Mouse (Mus musculus) hindbrain, embryonic 12.5 days (tissue): Measurements from ENCODE around the gene Elmo2. TPM values are rescaled to one million over a fixed set of nuclear protein-coding genes. Genes with fewer than 3 reads are reported as not detected.

Experiments
- ATAC-seq: fragments of 200-750 bp; cut with Nextera tagmentation; 2 replicates; pipeline ENCODE4 v1.8.0; 2017; ENCODE audit warnings: moderate TSS enrichment; ENCODE audit not compliant: low FRiP score
- H3K27ac ChIP-seq: fragments of 300-500 bp; sonication (generic); 2 replicates; pipeline ENCODE4 v1.5.1; 2016; ENCODE audit warnings: mild to moderate bottlenecking
- H3K27me3 ChIP-seq: fragments of 300-500 bp; sonication (generic); 2 replicates; pipeline ENCODE4 v1.6.1; 2016; ENCODE audit warnings: mild to moderate bottlenecking
- H3K36me3 ChIP-seq: fragments of 300-500 bp; sonication (generic); 2 replicates; pipeline ENCODE4 v1.6.1; 2016; ENCODE audit warnings: mild to moderate bottlenecking
- H3K4me1 ChIP-seq: fragments of 300-500 bp; sonication (generic); 2 replicates; pipeline ENCODE4 v1.6.1; 2016
- H3K4me2 ChIP-seq: fragments of 300-500 bp; sonication (generic); replicated peaks from 2 replicates; pipeline ENCODE4 v1.6.1; 2016; ENCODE audit warnings: mild to moderate bottlenecking
- H3K4me3 ChIP-seq: fragments of 300-500 bp; sonication (generic); 2 replicates; pipeline ENCODE4 v1.5.1; 2016; ENCODE audit warnings: mild to moderate bottlenecking
- H3K9ac ChIP-seq: fragments of 300-500 bp; sonication (generic); 2 replicates; pipeline ENCODE4 v1.6.1; 2016; ENCODE audit warnings: mild to moderate bottlenecking, moderate library complexity
- H3K9me3 ChIP-seq: fragments of 300-500 bp; sonication (generic); replicated peaks from 2 replicates; pipeline ENCODE4 v1.6.1; 2016; ENCODE audit warnings: mild to moderate bottlenecking
- WGBS: fragments of 180-500 bp; shearing (Covaris S2); methylation state at CpG from one replicate; pipeline ENCODE4 v1.1.7; 2016; 5-methylcytosine and 5-hydroxymethylcytosine counted together
- polyA plus RNA-seq: library from polyadenylated mRNA; unstranded; fragments of >200 nt; fragmentation: Nextera tagmentation; extraction: Ambion mirVana; gene quantifications from 2 replicates; pipeline ENCODE4 v1.2.1, GENCODE M21; 2016

Gene Elmo2
- polyA plus RNA-seq, 1 experiment from 2014 or later: 88.8 TPM

- no peaks in the 10 kb centered on the region for H3K4me1 ChIP-seq
- no peak for ATAC-seq
- no peak overlapping the region for H3K27ac ChIP-seq
- no peak overlapping the region for H3K4me2 ChIP-seq
- peaks cover 30% of the 10 kb centered on the region for H3K9me3 ChIP-seq
- no peak overlapping the region for H3K4me3 ChIP-seq
- 91% methylated on average over 20 of the region's 20 CpGs for WGBS
- no peak overlapping the region for H3K9ac ChIP-seq
- H3K27me3 ChIP-seq: no peaks in the 10 kb centered on the region
- peaks cover 35% of the 10 kb centered on the region for H3K36me3 ChIP-seq
Observed at GRCm38 (mm10) chr2:165351828-165352513, 25.7 kb upstream of the Elmo2 start.

GRCm38 (mm10) chr2:165349466-165349865, 23.2 kb upstream of the Elmo2 start:
- Histone ChIP-seq H3K36me3 (peaks cover 31% of the 10 kb centered on the region), H3K9me3 (peaks cover 29% of the 10 kb centered on the region), H3K27me3 (no peaks in the 10 kb centered on the region), H3K4me1 (no peaks in the 10 kb centered on the region), H3K4me3 (no peak overlapping the region), H3K27ac (no peak overlapping the region), H3K4me2 (0 out of 2 replicates have a peak overlapping the region, but pooled peaks have one; percentile 5), H3K9ac (no peak overlapping the region)
- WGBS: 22% methylated on average over 8 of the region's 8 CpGs
- ATAC-seq: peak; percentile 54; the same call in 1 of the 2 replicates

GRCm38 (mm10) chr2:165346180-165346579, 19.9 kb upstream of the Elmo2 start:
- no peak overlapping the region for H3K9ac ChIP-seq
- ATAC-seq: no peak
- 0 out of 2 replicates have a peak, but pooled peaks cover 3% of the 10 kb centered on the region for H3K9me3 ChIP-seq

GRCm38 (mm10) chr2:165337191-165337590, 10.9 kb upstream of the Elmo2 start:
- H3K4me3 ChIP-seq: no peak overlapping the region
- no peaks in the 10 kb centered on the region; the same call in 1 of the 2 replicates for H3K27me3 ChIP-seq
- ATAC-seq: no peak
- no peaks in the 10 kb centered on the region for H3K36me3 ChIP-seq
- H3K4me2 ChIP-seq: no peak overlapping the region
- no peak overlapping the region for H3K9ac ChIP-seq
- 25% methylated on average over 3 of the region's 3 CpGs for WGBS
- 0 out of 2 replicates have a peak, but pooled peaks cover 2% of the 10 kb centered on the region for H3K4me1 ChIP-seq
- H3K9me3 ChIP-seq: no peaks in the 10 kb centered on the region
- H3K27ac ChIP-seq: no peak overlapping the region

More at GRCm38 (mm10) chr2:165346180-165346579, 19.9 kb upstream of the Elmo2 start:
- no peaks in the 10 kb centered on the region for H3K4me1 ChIP-seq
- no peak overlapping the region for H3K4me3 ChIP-seq
- no peaks in the 10 kb centered on the region for H3K27me3 ChIP-seq
- H3K27ac ChIP-seq: no peak overlapping the region
- no peak overlapping the region for H3K4me2 ChIP-seq
- 95% methylated on average over 5 of the region's 5 CpGs for WGBS
- H3K36me3 ChIP-seq: no peaks in the 10 kb centered on the region

GRCm38 (mm10) chr2:165332610-165333210, 6.4 kb upstream of the Elmo2 start:
- Histone ChIP-seq H3K27me3 (no peaks in the 10 kb centered on the region; the same call in none of the 2 replicates), H3K36me3 (no peaks in the 10 kb centered on the region), H3K27ac (no peak overlapping the region), H3K4me2 (no peak overlapping the region), H3K4me1 (peaks cover 4% of the 10 kb centered on the region), H3K4me3 (no peak overlapping the region), H3K9ac (no peak overlapping the region), H3K9me3 (no peaks in the 10 kb centered on the region)
- no peak for ATAC-seq
- WGBS: 46% methylated on average over 14 of the region's 14 CpGs

- no peaks in the 10 kb centered on the region for H3K36me3 ChIP-seq
- H3K4me1 ChIP-seq: peaks cover 24% of the 10 kb centered on the region
- H3K9me3 ChIP-seq: no peaks in the 10 kb centered on the region
- WGBS: 25% methylated on average over 3 of the region's 3 CpGs
- no peak overlapping the region for H3K4me3 ChIP-seq
- no peak overlapping the region for H3K27ac ChIP-seq
- no peak overlapping the region for H3K9ac ChIP-seq
- H3K27me3 ChIP-seq: no peaks in the 10 kb centered on the region; the same call in none of the 2 replicates
- no peak overlapping the region for H3K4me2 ChIP-seq
- no peak for ATAC-seq
Observed at GRCm38 (mm10) chr2:165329703-165330102, 3.4 kb upstream of the Elmo2 start.

GRCm38 (mm10) chr2:165328746-165329145, 2.5 kb upstream of the Elmo2 start:
- Histone ChIP-seq H3K4me1 (peaks cover 33% of the 10 kb centered on the region), H3K9me3 (no peaks in the 10 kb centered on the region), H3K36me3 (no peaks in the 10 kb centered on the region), H3K4me3 (no peak overlapping the region), H3K9ac (no peak overlapping the region), H3K27me3 (no peaks in the 10 kb centered on the region; the same call in none of the 2 replicates), H3K4me2 (no peak overlapping the region), H3K27ac (no peak overlapping the region)
- 82% methylated on average over 5 of the region's 5 CpGs for WGBS
- no peak for ATAC-seq

GRCm38 (mm10) chr2:165327386-165327785, 1.1 kb upstream of the Elmo2 start:
- Histone ChIP-seq H3K36me3 (no peaks in the 10 kb centered on the region), H3K4me3 (peak overlapping the region; percentile 88; the same call in 1 of the 2 replicates), H3K27me3 (no peaks in the 10 kb centered on the region; the same call in none of the 2 replicates), H3K9ac (peak overlapping the region; percentile 68), H3K9me3 (no peaks in the 10 kb centered on the region), H3K4me2 (peak overlapping the region; percentile 92), H3K4me1 (peaks cover 39% of the 10 kb centered on the region), H3K27ac (peak overlapping the region; percentile 90)
- ATAC-seq: no peak
- WGBS: 57% methylated on average over 7 of the region's 7 CpGs

GRCm38 (mm10) chr2:165325521-165326303, 567 bp downstream of the Elmo2 start:
- peak overlapping the region; percentile 88 for H3K4me3 ChIP-seq
- H3K9me3 ChIP-seq: no peaks in the 10 kb centered on the region
- WGBS: under 1% methylated on average over 30 of the region's 30 CpGs
- no peaks in the 10 kb centered on the region; the same call in none of the 2 replicates for H3K27me3 ChIP-seq
- peak overlapping the region; percentile 93 for H3K9ac ChIP-seq
- H3K27ac ChIP-seq: peak overlapping the region; percentile 62
- H3K4me2 ChIP-seq: peak overlapping the region; percentile 92
- ATAC-seq: peak; percentile 53
- H3K36me3 ChIP-seq: no peaks in the 10 kb centered on the region
- H3K4me1 ChIP-seq: peaks cover 56% of the 10 kb centered on the region

GRCm38 (mm10) chr2:165323928-165324327, 2.4 kb downstream of the Elmo2 start:
- no peak overlapping the region for H3K4me3 ChIP-seq
- H3K27me3 ChIP-seq: no peaks in the 10 kb centered on the region; the same call in 1 of the 2 replicates
- ATAC-seq: no peak
- peaks cover 61% of the 10 kb centered on the region for H3K4me1 ChIP-seq
- H3K9me3 ChIP-seq: no peaks in the 10 kb centered on the region
- H3K4me2 ChIP-seq: peak overlapping the region; percentile 92; the same call in 1 of the 2 replicates
- H3K9ac ChIP-seq: no peak overlapping the region
- H3K36me3 ChIP-seq: no peaks in the 10 kb centered on the region
- 39% methylated on average over 5 of the region's 5 CpGs for WGBS
- H3K27ac ChIP-seq: no peak overlapping the region

- H3K9ac ChIP-seq: no peak overlapping the region
- no peaks in the 10 kb centered on the region for H3K9me3 ChIP-seq
- H3K4me2 ChIP-seq: no peak overlapping the region
- peaks cover 65% of the 10 kb centered on the region for H3K4me1 ChIP-seq
- H3K27ac ChIP-seq: no peak overlapping the region
- 74% methylated on average over 5 of the region's 5 CpGs for WGBS
- H3K27me3 ChIP-seq: no peaks in the 10 kb centered on the region; the same call in 1 of the 2 replicates
- ATAC-seq: no peak
- no peak overlapping the region for H3K4me3 ChIP-seq
- H3K36me3 ChIP-seq: no peaks in the 10 kb centered on the region
Observed at GRCm38 (mm10) chr2:165323484-165323883, 2.8 kb downstream of the Elmo2 start.
